Mouse (Mus musculus) cortical plate, adult 2 months (tissue): ENCODE results near the gene B830017H08Rik.

Experiments
- CTCF ChIP-seq: fragments of 200-500 bp; IDR thresholded peaks from 2 replicates; pipeline ENCODE4 v1.5.1; 2011; ENCODE audit warnings: mild to moderate bottlenecking, control low read depth, low read length; ENCODE audit not compliant: insufficient read depth; ENCODE audit errors: extremely low read depth
- POLR2A ChIP-seq: fragments of 200-500 bp; IDR thresholded peaks from 2 replicates; pipeline ENCODE4 v1.6.1; 2011; ENCODE audit warnings: mild to moderate bottlenecking, low read length, control low read depth; ENCODE audit not compliant: insufficient read depth; ENCODE audit errors: extremely low read depth

DNA sequence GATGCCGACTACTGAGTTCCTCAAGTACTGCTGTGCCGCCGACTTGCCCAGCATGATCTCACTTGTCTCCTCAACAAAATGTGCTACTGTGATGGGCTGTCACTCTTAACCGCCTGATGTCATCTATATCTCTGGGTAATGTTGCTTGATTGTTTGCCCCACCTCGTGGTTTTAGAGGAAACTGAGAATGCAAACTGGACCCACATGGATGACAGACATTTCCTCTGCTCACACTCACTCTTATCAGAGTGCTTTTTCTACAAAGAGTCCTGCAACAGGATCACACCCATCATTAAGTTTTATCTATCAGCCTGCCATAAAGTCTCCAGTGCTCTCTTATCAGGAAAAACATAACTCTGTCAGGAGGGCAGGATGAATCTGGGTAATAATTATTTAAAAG is 38.3 kb downstream of the B830017H08Rik start:
- TF ChIP-seq CTCF (no peak), POLR2A (no peak)
